Mouse (Mus musculus): ENCODE data around the gene Gm7361. TPM values are rescaled to one million over a fixed set of nuclear protein-coding genes. Genes with fewer than 3 reads are reported as not detected.
"Not testable (repeated sequence)": the region's sequence is repeated elsewhere in the genome, so short reads cannot be mapped to it uniquely, and the experiment has no call there.

The Gm7361 gene
- polyA plus RNA-seq (2012; rRNA removed), result 0.57 and 0.71 TPM in 2 replicates

GRCm38 (mm10) chr5:26257391-26257790 lies at the start of gene Gm7361:
Gm7361 (plus strand) TSS chr5:26257691.
- DNase-seq (ENCODE audit: low read depth), result not testable (repeated sequence)

GRCm38 (mm10) chr5:26211030-26211429 lies 46.5 kb upstream of the Gm7361 start:
- DNase-seq (ENCODE audit: low read depth), result peak; percentile 78
- TF ChIP-seq POLR2A (IDR thresholded peaks at IDR 0.05; ENCODE audit: borderline replicate concordance, extremely low read depth, insufficient read depth, insufficient read length, poor library complexity, severe bottlenecking) (no peak), CTCF (IDR thresholded peaks at IDR 0.05; ENCODE audit: borderline replicate concordance, extremely low read depth, insufficient read depth, insufficient read length) (no peak)

- TF ChIP-seq POLR2A (IDR thresholded peaks at IDR 0.05; ENCODE audit: borderline replicate concordance, extremely low read depth, insufficient read depth, insufficient read length, poor library complexity, severe bottlenecking), result no peak
- TF ChIP-seq CTCF (IDR thresholded peaks at IDR 0.05; ENCODE audit: borderline replicate concordance, extremely low read depth, insufficient read depth, insufficient read length), result no peak
- DNase-seq (ENCODE audit: low read depth), result no peak
Measured at GRCm38 (mm10) chr5:26222076-26222475, 35.4 kb upstream of the Gm7361 start.

GRCm38 (mm10) chr5:26266656-26267055 lies 9.2 kb downstream of the Gm7361 start:
- DNase-seq (ENCODE audit: low read depth), result not testable (repeated sequence)

GRCm38 (mm10) chr5:26280361-26280760 lies 22.9 kb downstream of the Gm7361 start:
- DNase-seq (ENCODE audit: low read depth), result no peak
- no peak for TF ChIP-seq CTCF (IDR thresholded peaks at IDR 0.05; ENCODE audit: borderline replicate concordance, extremely low read depth, insufficient read depth, insufficient read length)
- TF ChIP-seq POLR2A (IDR thresholded peaks at IDR 0.05; ENCODE audit: borderline replicate concordance, extremely low read depth, insufficient read depth, insufficient read length, poor library complexity, severe bottlenecking), result no peak

GRCm38 (mm10) chr5:26281717-26282116 lies 24.2 kb downstream of the Gm7361 start:
- TF ChIP-seq CTCF (IDR thresholded peaks at IDR 0.05; ENCODE audit: borderline replicate concordance, extremely low read depth, insufficient read depth, insufficient read length) (no peak), POLR2A (IDR thresholded peaks at IDR 0.05; ENCODE audit: borderline replicate concordance, extremely low read depth, insufficient read depth, insufficient read length, poor library complexity, severe bottlenecking) (no peak)

GRCm38 (mm10) chr5:26282282-26282681 lies 24.8 kb downstream of the Gm7361 start:
- peak; percentile 91 for DNase-seq (ENCODE audit: low read depth)
- TF ChIP-seq CTCF (IDR thresholded peaks at IDR 0.05; ENCODE audit: borderline replicate concordance, extremely low read depth, insufficient read depth, insufficient read length) (peak; percentile 93), POLR2A (IDR thresholded peaks at IDR 0.05; ENCODE audit: borderline replicate concordance, extremely low read depth, insufficient read depth, insufficient read length, poor library complexity, severe bottlenecking) (no peak)

More at GRCm38 (mm10) chr5:26281717-26282116, 24.2 kb downstream of the Gm7361 start:
- no peak for DNase-seq (ENCODE audit: low read depth)

GRCm38 (mm10) chr5:26283399-26283798 lies 25.9 kb downstream of the Gm7361 start:
- no peak for DNase-seq (ENCODE audit: low read depth)
- TF ChIP-seq CTCF (IDR thresholded peaks at IDR 0.05; ENCODE audit: borderline replicate concordance, extremely low read depth, insufficient read depth, insufficient read length) (no peak), POLR2A (IDR thresholded peaks at IDR 0.05; ENCODE audit: borderline replicate concordance, extremely low read depth, insufficient read depth, insufficient read length, poor library complexity, severe bottlenecking) (no peak)

GRCm38 (mm10) chr5:26291621-26292020 lies 34.1 kb downstream of the Gm7361 start:
- DNase-seq (ENCODE audit: low read depth), result no peak
- TF ChIP-seq CTCF (IDR thresholded peaks at IDR 0.05; ENCODE audit: borderline replicate concordance, extremely low read depth, insufficient read depth, insufficient read length), result no peak
- no peak for TF ChIP-seq POLR2A (IDR thresholded peaks at IDR 0.05; ENCODE audit: borderline replicate concordance, extremely low read depth, insufficient read depth, insufficient read length, poor library complexity, severe bottlenecking)

GRCm38 (mm10) chr5:26293258-26293657 lies 35.8 kb downstream of the Gm7361 start:
- TF ChIP-seq CTCF (IDR thresholded peaks at IDR 0.05; ENCODE audit: borderline replicate concordance, extremely low read depth, insufficient read depth, insufficient read length), result no peak
- no peak for TF ChIP-seq POLR2A (IDR thresholded peaks at IDR 0.05; ENCODE audit: borderline replicate concordance, extremely low read depth, insufficient read depth, insufficient read length, poor library complexity, severe bottlenecking)
- no peak for DNase-seq (ENCODE audit: low read depth)

Other genes starting within 250 kb of the Gm7361 start
- not detected in 2 replicates for gene Gm5862, start 234.8 kb upstream of the Gm7361 start, polyA plus RNA-seq (2012; rRNA removed)
- 0.04 TPM in 1 of 2 replicates, not detected in the other for gene Speer4a, start 218.1 kb upstream of the Gm7361 start, polyA plus RNA-seq (2012; rRNA removed)
- gene Gm7347, start 199.1 kb upstream of the Gm7361 start, polyA plus RNA-seq (2012; rRNA removed), result not detected in 2 replicates
- not detected in 2 replicates for gene Gm10471, start 168.4 kb upstream of the Gm7361 start, polyA plus RNA-seq (2012; rRNA removed)
- gene 5031410I06Rik, start 152.3 kb upstream of the Gm7361 start, polyA plus RNA-seq (2012; rRNA removed), result not detected in 2 replicates
- not detected in 2 replicates for gene Gm10220, start 136.3 kb upstream of the Gm7361 start, polyA plus RNA-seq (2012; rRNA removed)

All from brain, embryonic 14.5 days (tissue).